Mouse (Mus musculus): ENCODE measurements around the gene P4hb.

P4hb gene

DNA sequence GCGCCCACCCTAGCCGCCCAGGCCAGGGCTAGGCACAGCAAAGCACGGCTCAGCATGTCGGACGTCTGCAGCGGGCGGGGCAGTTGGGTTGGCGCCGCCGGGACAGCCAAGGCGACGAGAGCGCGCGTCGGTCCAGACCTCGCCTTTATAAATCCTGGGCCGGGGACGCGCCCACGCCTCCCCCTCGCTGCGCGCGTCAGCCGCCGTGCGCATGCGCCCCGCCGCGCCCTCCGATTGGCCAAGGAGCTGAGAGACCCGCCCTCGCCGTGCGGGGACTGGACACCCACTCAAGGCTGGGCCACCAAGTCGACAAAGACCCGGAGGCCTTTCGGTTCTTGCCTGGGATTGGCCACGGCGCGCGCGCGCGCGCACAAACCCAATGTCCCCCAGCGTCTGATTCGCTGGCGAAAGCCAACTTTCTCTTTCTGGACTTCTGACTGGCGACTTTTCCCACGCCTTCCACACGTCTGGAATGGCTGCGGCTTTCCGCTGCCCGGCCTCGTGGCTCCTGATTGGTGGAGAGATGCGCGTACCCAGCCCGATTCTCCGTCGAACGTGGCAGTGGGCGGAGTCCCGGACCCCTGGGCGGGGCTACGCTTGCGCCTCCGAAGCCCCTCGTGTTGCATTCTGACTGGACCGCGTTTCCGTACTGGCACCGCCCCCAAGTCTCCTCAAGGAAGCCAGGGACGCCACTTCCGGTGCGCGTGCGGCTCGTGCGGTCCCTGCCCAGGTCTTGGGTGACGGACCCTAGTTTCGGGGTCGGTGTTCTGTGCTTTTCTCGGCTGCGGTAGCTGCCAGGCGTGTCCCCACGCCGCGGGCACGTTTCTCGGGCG is at the start of gene P4hb:
Gene P4hb (minus strand): TSS at position 502 of the 833 bp plus-strand sequence.
- DNase-seq: peak; percentile 100

DNA sequence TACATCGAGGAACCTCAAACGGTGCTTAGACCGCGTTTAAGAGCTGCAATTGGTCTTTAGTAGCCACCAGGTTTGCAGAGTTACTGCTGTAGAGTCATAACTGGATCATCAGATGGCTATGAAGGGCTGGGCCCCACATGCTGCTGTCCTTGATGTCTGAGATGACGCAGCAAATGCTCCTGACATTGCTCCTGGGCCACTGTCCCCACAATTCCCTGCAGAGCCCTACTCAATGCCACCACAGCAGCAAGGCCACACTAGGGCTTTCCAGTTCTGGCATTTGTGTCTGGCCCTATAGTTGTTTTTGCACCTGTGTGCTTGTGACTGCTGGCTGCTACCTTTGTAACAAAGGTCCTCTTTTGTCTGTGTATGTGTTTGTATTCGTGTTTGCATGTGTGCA is 49.8 kb upstream of the P4hb start:
- DNase-seq: no peak

DNA sequence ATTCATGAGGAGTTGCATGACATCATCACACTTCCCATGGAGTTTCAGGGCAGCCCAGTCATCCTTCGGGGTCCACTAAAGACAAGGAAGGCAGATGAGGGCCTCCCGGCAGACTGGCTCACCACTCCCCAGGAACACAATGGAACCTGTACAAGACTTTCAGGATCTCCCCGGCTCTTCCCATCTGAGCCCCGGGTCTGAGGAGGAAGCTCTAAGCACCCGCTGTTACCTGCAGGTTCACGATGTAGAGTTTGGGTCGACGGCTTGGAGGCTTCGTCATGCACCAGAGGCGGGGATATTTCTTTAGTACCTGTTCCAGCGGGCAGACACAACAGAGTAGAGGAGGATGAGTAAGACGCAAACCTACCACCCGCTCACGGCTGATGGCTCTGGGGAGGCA is 47.1 kb upstream of the P4hb start:
- peak; percentile 90 for DNase-seq

DNA sequence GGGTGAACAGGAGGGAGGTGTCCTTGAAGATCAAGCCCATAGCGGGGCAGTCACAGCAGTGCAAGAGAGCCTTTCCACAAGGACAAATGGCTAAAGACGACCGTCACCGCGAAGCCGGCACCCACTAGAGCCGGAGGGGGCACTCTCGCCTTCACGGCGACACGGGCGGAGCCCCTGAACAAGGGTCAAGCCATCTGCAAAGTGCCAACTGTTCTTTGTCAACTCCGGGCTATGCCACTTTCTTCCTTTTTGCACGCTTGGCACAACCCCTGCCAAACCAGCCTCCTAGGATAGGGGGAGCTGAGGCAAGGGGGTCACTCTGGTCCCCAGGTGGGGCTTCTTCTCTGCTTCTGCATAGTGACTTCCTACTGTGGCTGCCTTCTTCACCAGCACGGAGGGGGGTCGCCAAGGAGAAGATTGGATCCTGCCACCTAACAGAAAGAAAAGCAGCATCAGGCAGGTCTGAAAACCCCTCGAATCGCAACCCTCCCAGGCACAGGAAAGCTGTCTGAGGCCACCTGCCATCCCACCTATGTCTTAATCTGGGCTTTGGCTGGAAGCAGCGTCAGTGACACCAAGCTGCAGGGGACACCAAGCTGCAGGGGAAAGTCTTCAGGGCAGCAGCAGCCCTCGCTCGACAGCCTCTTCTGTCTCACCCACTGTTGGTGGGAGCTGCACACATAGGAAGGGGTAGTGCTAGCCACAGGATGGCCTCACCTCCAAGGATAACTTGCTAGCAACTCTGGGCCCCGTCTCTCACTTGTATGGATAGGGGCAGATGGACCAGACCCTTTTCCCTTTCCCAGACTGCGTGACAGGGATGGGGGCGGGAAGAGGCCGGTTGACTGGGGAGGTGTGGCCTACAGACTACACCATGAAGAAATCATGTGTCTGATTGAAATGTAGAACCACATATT is 45.8 kb upstream of the P4hb start:
- peak; percentile 93 for DNase-seq

- peak; percentile 99 for DNase-seq
These were observed 44.6 kb upstream of the P4hb start, which contains the start of gene Pcyt2 for GRCm38 (mm10) chr11:120617519-120618112. Gene Pcyt2, minus strand, starts transcription at chr11:120617936.

DNA sequence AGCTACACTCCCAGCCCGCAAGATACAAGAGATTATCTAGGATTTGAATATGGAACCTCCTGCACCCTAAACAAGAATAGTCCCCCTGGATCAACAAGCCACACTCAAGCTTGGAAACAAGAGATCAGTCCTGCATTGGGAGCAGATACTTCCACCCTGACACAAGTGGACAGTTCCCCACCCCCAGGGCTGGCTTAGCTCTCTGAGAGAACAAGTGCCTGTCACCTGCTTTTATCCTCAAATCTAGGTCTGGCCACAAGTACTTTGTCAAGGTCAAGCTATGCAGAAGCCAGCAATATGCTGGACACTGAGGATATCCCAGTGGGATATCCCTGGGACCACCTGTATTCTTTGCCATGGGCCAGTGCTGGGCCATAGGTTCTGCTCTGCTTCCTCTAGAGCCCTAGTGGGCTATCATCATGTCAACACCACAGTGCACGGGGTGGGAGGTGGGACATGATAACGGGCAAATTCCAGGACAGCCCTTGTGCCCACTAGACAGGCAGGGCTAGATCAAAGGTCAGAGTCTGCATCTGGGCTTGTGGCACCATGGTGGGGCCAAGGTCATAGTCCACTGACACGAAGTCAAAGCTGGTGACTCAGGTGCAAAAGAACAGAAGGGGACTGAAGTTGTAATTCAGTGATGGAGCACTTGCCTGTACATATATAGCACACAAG is 43.7 kb upstream of the P4hb start:
- peak; percentile 93 for DNase-seq

DNA sequence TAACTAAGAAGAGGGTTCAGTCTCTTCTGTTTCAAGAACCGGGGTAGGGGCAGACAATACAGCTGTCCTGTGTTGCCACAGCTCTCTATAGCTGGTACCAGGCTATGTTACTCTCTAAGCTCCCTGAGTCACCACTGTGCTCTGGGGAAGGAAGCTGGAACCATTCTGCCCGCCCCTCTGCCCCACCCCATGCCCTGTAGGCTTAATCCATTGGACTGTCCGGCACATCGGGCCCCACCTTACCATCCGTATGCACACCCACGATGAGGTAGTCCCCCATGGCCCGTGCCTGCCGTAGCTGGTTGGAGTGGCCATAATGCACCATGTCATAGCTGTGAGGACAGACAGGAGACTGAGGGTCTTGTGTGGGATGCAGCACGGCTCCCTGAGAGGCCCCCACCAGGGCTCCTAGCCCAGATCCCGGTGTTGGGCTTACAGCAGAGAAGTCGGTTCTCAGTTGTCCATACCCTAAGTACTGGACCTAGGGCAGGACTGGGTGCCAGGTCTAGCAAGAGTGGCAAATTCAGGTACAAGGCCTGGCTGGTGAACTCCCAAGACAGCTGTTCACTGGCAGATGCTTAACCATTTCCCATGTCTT is 42.7 kb upstream of the P4hb start:
- DNase-seq: peak; percentile 92

DNA sequence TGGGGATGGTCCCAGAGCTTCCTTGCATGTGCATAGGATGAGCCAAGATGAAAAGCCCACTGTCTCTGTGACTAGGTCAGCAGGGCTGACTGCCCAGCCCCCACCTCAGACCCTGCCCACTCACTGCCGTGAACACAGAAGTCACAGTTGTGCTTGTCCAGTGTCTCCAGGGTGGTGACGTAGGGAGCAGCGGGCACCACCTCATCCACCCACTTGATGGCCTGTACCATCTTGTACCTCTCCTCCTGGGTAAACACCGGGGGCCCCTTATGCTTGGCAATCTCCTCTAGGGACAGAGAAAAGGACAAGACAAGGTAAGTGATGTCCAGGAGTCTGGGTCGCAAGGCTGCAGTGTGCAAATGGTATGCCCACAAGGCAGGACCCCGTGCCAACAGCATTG is 42.1 kb upstream of the P4hb start:
- peak; percentile 91 for DNase-seq

DNA sequence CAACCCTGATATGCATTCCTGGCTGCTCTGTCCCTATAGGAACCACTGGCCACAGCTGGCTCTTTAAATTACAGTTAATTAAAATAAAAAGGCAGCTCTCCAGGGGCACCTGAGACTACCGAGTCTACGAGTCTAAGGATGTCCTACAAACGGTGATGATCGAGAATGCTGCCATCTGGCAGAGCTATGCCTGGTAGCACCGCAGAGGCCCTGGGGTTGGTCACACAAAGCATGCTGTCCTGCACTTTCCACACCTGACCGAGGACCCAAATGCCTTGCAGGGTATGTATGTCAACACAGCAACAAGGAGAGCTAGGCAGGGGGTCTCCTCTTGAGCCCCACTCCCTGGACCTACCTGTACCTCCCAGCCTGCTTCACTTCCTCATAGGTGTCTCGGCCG is 40.9 kb upstream of the P4hb start:
- DNase-seq: peak; percentile 91

DNA sequence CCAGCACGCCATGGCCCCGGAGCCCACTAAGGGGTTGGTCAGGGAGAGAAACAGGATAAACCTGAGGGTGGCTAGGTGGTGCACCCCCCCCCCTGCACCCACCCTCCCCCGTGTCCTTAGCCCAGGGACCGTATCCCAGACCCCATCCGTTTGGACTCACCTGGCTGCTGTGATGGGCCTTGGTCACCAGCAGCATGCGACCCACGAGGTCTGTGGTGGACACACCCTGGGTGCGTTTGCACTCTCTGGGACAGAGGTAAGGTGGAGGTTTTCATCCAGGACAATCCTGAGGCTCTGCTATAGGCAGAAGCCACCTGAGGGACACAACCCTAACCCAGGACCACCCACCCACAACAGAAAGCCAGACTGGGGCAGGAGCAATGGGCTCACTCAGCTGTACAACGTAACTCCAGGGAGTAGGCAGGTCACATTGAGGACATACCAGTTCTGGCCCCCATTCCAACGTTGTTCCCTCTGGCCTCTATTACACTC is 40.5 kb upstream of the P4hb start:
- DNase-seq: peak; percentile 89

- peak; percentile 97 for DNase-seq
These were observed 39.7 kb upstream of the P4hb start for GRCm38 (mm10) chr11:120612763-120613162.

DNA sequence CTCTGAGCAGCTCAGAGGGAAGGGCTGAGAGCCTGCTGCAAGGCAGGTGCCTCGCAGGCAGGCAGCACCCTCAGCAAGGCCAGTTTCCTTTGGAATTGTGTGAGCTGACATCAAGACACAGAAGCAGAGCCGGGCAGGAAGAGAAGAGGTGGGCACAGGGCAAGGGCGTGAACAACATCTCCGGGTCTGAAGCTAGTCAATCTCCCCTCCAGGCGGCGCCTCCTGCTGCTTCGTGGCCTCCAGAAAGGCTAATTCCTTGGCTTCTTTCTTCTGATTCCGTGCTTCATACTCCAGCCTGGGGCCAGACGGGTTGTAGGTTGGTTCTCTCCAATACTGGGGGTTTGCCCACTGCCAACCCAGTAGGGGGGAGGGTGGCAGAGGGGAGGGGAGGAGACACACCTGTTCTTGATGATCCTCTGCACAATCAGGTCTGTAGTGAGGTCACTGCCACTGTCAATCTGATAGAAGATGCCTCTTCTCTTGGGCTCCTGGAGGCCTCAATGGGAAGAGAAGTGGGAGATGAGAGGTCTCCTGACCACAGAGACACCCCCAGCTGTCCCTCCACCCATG is 37.5 kb upstream of the P4hb start:
- DNase-seq: peak; percentile 90

- no peak for DNase-seq
These were observed 36.2 kb upstream of the P4hb start for GRCm38 (mm10) chr11:120609250-120609649.

- DNase-seq: no peak
These were observed 35.4 kb upstream of the P4hb start, which contains the start of gene Npb for GRCm38 (mm10) chr11:120608241-120609034. Gene Npb, plus strand, starts transcription at chr11:120608477.

DNA sequence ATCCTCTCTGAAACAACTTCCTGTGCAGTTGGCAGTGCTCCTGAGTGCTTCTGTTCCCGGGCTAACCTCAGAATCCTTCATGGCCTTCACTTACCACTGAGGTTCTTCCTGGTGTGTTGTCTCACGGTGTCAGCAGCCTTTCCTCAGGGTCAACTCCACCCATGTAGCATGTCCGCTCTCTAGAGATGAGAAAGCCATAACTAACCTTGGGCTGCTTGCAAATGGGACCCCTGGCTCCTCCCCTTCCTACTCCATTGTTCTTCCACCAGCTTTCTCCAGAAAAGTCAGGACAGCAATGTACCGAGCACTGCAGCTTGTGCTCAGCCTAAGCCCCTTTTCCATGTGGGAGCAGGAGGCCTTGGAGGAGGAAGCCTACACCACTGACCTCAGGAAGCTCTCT is 33.7 kb upstream of the P4hb start:
- DNase-seq: no peak

- no peak for DNase-seq
These were observed 32.6 kb upstream of the P4hb start for GRCm38 (mm10) chr11:120605667-120606066.

GRCm38 (mm10) chr11:120603545-120603944 is 30.5 kb upstream of the P4hb start:
- no peak for DNase-seq

DNA sequence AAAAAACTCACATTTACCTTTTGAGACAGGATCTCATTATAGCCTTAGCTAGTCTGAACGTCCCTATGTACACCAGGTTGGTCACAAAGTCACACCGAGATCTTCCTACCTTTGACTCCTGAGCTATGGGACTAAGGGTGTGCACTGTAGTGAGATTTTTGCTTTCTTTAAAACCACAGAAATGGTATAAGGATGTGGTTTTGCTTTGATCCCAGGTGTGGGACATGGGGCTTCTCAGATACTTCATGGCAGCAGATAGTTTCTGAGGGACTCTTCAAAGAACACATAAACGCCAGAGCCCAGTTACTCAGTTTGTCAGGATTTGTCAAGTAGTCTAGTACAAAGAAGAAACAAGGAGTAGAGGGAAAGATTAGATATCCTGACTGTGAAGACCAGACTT is 27.7 kb upstream of the P4hb start:
- DNase-seq: no peak

- peak; percentile 86 for DNase-seq
These were observed 26.0 kb upstream of the P4hb start for GRCm38 (mm10) chr11:120598990-120599549.

- DNase-seq: peak; percentile 99
These were observed 25.4 kb upstream of the P4hb start, which contains the start of the genes Alyref and Anapc11 for GRCm38 (mm10) chr11:120598283-120598989. Gene Alyref, minus strand, starts transcription at chr11:120598365. Gene Anapc11, plus strand, starts transcription at chr11:120598421.
